In genomic region chr5:41627224-41628144, GRCm38 (mm10) we compare ENCODE assay signal across 23 mouse cellular contexts.
DNase-seq lines count a peak whose midpoint lies in the region; ATAC-seq and TF ChIP-seq lines count a peak whose summit lies in the region.
"Had no signal": no experiment of that assay in that cellular context is flagged by ENCODE, and none has a peak within 500 bp of the region (broad histone marks: within the 10 kb centered on the region; RNA-seq: fewer than 3 reads in every experiment).

No protein-coding gene starts in this region.

- H3K27ac ChIP-seq in kidney, adult 2 months (ENCODE audit: insufficient read depth, low read depth, low read length): peak overlapping the region; percentile 16; the same call in 1 of the 2 replicates
- no peak overlapping the region for H3K27ac ChIP-seq in midbrain, embryonic 10.5 days (replicated peaks)
- H3K27ac ChIP-seq: forebrain, embryonic 12.5 days; limb, embryonic 12.5 days; liver, embryonic 14.5 days; stomach, postnatal 0 days had no signal

- peak; percentile 44 for DNase-seq in kidney, adult 2 months
- DNase-seq in kidney, postnatal 10 days: no peak
- DNase-seq in 3134 (ENCODE audit: extremely low read depth, insufficient read length, low spot score) (peak; percentile 39), NIH3T3 (ENCODE audit: low read depth) (peak; percentile 53)
- DNase-seq in adrenal gland, postnatal 25 days: no peak
- no peak for DNase-seq in midbrain, embryonic 10.5 days (ENCODE audit: low spot score)
- DNase-seq: adrenal gland, adult 8-10 months; cerebellum, adult 2 months; gastrocnemius, postnatal 36 days; heart, postnatal 36 days; layer of hippocampus, adult 9-11 months; lung, postnatal 10 days; right cerebral cortex, postnatal 25 days had no signal

- H3K27me3 ChIP-seq in kidney, adult 2 months (replicated peaks; ENCODE audit: control insufficient read depth, insufficient read depth, low read length): no peaks in the 10 kb centered on the region
- H3K27me3 ChIP-seq in midbrain, embryonic 10.5 days (ENCODE audit: low read depth, poor library complexity, severe bottlenecking): no peaks in the 10 kb centered on the region
- H3K27me3 ChIP-seq: forebrain, embryonic 12.5 days; limb, embryonic 12.5 days had no signal

- no peaks in the 10 kb centered on the region for H3K36me3 ChIP-seq in kidney, adult 2 months (ENCODE audit: control insufficient read depth, insufficient read depth, low read length)
- H3K36me3 ChIP-seq in midbrain, embryonic 10.5 days: 0 out of 2 replicates have a peak, but pooled peaks cover 3% of the 10 kb centered on the region
- H3K36me3 ChIP-seq: forebrain, embryonic 12.5 days; heart, embryonic 12.5 days had no signal

- H3K4me1 ChIP-seq in kidney, adult 2 months (ENCODE audit: control insufficient read depth, insufficient read depth, low read length): no peaks in the 10 kb centered on the region; the same call in 1 of the 2 replicates
- H3K4me1 ChIP-seq in midbrain, embryonic 10.5 days: no peaks in the 10 kb centered on the region
- H3K4me1 ChIP-seq: forebrain, embryonic 12.5 days had no signal

- no peak overlapping the region for H3K4me3 ChIP-seq in kidney, adult 2 months (ENCODE audit: insufficient read depth, low read depth, low read length)
- no peak overlapping the region for H3K4me3 ChIP-seq in midbrain, embryonic 10.5 days
- H3K4me3 ChIP-seq: forebrain, embryonic 12.5 days; heart, embryonic 12.5 days; limb, embryonic 12.5 days had no signal

- no peaks in the 10 kb centered on the region for H3K9me3 ChIP-seq in midbrain, embryonic 10.5 days (replicated peaks)
- H3K9me3 ChIP-seq: forebrain, embryonic 12.5 days; G1E; heart, embryonic 12.5 days; limb, embryonic 12.5 days had no signal

- 64% methylated on average over 7 of the region's 7 CpGs for WGBS in kidney, adult 2 months
- 94% methylated on average over 7 of the region's 7 CpGs for WGBS in midbrain, embryonic 10.5 days

- peak; percentile 32 to 80; a peak in 2 of 4 replicates for ATAC-seq in hematopoietic stem cell, adult 5-6 weeks (replicated peaks in 1 of 2; ENCODE audit: insufficient read depth in 1 of 2, low FRiP score in 2 of 2, low TSS enrichment in 1 of 2, low read depth in 1 of 2, poor library complexity in 2 of 2, severe bottlenecking in 2 of 2)
- no peak for ATAC-seq in erythroid progenitor cell, adult 5-6 weeks (replicated peaks; ENCODE audit: low FRiP score, poor library complexity, severe bottlenecking)
- ATAC-seq: hindbrain, embryonic 16.5 days; intestine, postnatal 0 days had no signal

- TF ChIP-seq POLR2A in kidney, adult 2 months (IDR thresholded peaks at IDR 0.05; ENCODE audit: low read depth, low read length): no peak

- no peak for TF ChIP-seq CTCF in kidney, adult 2 months (conservative IDR thresholded peaks at IDR 0.05; ENCODE audit: insufficient read depth, insufficient read length, low read depth, low read length)

Comparison
In these comparisons a context has a peak if more than half of its experiments do, and no peak if none do; other contexts are left out.
1. DNase-seq: peak in kidney, adult 2 months (single experiment), 3134 (single experiment) and NIH3T3 (single experiment); none in kidney, postnatal 10 days (single experiment), adrenal gland, postnatal 25 days (single experiment) and midbrain, embryonic 10.5 days (single experiment).